Mouse (Mus musculus) stomach, adult 2 months (tissue): Measurements from ENCODE around the gene Jdp2. TPM values are rescaled to one million over a fixed set of nuclear protein-coding genes. Genes with fewer than 3 reads are reported as not detected.

Experiments used
- polyA plus RNA-seq: library from polyadenylated mRNA; depleted of rRNA; stranded (reverse); fragments of >200 nt; gene quantifications from 2 replicates; pipeline ENCODE4 v1.2.3, GENCODE M21; 2012; rRNA removed

The Jdp2 gene
- 3.8 and 7.5 TPM in 2 replicates for polyA plus RNA-seq

DNA sequence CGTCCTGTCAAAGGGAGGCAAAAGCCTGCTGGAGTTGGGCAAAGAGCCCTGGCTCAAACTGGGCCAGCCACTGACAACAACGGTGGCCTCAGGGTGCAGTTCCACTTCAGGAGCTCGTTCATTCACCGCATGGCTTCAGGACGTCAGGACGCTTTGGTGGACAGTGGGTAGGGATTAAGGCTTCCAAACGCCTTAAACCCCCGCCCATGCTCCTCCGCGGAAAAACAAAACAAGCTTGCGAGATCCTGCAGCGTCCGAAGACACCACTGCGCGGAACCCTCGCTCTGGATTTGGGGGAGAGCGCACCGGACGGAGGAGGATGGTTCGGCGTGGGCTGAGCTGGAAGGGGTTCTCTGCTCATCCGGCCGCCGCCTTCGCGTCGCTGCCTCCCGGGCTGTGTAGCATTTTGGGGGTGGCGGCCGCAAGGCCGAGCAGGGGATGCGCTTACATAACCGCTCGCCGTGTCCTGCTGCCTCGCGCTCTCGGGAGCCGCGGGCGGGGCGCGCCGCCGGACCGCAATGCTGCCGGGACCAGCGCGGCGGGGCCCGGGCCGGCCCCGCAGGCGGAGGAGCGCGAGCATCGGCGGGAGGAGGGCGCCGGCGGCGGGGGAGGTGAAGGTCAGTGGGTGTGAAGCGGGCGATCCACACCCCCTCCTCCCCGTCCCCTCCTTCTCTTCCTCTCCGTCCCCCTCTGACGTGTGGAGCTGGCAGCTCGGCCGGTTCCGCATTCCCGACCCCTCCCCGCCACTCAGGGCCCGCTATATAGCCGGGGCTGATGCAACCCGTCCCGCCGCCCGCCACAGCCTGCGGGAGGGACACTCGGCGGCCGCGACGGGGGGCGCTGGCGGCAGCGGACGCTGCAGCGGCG lies at the start of gene Jdp2:
Jdp2 (plus strand) TSS at position 417 of the 867 bp plus-strand sequence.

DNA sequence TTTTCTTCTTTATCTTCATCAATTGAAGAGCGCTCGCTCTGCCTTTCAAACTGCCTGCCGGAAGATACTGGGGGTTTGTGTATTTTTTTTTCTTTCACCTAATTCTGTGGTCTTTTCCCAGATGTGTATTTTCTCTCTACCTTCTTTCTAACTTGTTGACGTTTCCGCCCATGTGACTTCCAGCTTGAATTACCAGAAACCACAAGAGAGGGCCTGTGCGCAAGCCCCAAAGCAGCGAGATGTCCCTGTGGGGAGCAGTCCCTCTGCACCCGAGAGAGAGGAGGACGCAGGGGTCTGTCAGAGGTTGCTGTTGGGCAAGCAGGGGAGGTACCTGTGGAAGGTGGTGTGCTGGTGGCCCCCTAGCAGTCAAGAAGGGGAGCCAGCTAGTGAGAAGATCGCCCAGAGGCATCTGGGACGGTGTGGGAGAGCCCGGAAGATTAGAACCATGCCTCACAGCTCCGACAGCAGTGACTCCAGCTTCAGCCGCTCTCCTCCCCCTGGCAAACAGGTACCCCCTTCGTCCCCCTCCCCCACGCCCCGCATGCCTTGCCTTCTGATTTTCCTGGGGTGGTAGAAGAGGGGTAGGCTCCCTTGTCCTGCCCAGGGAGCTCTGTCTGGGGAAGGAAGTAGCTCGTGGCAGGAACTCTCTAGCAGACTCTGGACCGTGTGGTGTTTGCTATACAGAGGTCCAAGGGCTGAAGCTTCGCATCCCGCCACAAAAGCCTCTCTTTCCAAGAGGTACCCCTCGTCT lies 87.8 kb downstream of the Jdp2 start, which contains the start of gene Batf:
Batf (plus strand) TSS at position 204 of the 751 bp plus-strand sequence.

Other genes with a start within 250 kb of the Jdp2 start
- gene Tmed10, start 224.2 kb upstream of the Jdp2 start, polyA plus RNA-seq = 190 and 255 TPM in 2 replicates
- gene Fos, start 125.1 kb upstream of the Jdp2 start, polyA plus RNA-seq = 53.9 and 68.9 TPM in 2 replicates
- 1.0 and 3.0 TPM in 2 replicates for gene Batf, start 87.6 kb downstream of the Jdp2 start, polyA plus RNA-seq
- gene Flvcr2, start 147.5 kb downstream of the Jdp2 start, polyA plus RNA-seq = 0.84 and 1.1 TPM in 2 replicates
- 15.1 and 15.2 TPM in 2 replicates for gene Erg28, start 225.5 kb downstream of the Jdp2 start, polyA plus RNA-seq
- 4.3 and 4.7 TPM in 2 replicates for gene Ttll5, start 225.6 kb downstream of the Jdp2 start, polyA plus RNA-seq